Mouse (Mus musculus) brain, adult 2 months (tissue): Measurements from ENCODE around the gene Gcc1.

Experiments used
- DNase-seq: peaks from one replicate; pipeline ENCODE4 v3.0.0; 2011; ENCODE audit warnings: low read depth, low spot score

Gcc1 gene

GRCm38 (mm10) chr6:28428290-28428689, at the start of gene Gcc1:
TSS of gene Gcc1 (minus strand) at chr6:28428390.
- DNase-seq = no peak

DNA sequence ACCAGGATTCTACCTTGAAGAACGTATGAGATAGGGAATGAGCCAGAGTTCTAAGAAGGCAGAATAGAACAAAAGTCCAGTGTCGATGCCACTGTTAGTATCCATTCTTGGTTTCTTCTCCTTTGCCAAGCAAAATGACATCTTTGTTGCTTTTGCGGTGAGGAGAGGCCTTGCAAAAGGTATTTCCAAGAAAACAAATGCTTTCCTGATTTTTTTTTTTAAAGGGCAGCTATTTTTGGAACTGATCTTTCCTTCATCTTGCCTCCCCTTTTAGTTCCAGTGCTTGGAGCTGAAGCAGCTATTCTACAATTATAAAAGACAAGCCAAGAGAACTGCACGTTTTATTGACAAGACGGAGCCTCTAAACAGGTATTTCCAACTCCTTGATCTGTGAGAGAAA, 46.6 kb upstream of the Gcc1 start, which contains the start of gene Snd1:
Gene Snd1, plus strand, starts transcription at position 301 of the 400 bp plus-strand sequence.
- no peak for DNase-seq

DNA sequence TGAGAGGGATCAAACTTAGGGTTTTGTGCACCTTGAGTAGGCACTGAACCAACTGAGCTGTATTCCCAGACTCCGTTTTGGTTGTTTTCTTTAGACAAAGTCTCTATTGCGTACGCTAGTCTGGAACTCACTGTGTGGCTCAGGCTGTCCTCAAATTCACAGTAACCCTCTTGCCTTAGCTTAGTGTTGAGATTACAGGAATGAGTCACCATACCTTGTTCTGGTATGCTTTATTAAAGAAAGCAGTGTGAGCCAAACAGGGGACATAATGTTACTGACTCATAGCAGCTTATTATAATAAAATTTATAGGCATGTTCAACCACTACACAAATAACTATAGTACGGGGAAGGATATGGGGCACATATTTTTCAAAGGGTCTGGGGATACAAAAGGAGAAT, 46.0 kb upstream of the Gcc1 start:
- DNase-seq = no peak

GRCm38 (mm10) chr6:28471284-28472035, 43.3 kb upstream of the Gcc1 start:
- DNase-seq = no peak

DNA sequence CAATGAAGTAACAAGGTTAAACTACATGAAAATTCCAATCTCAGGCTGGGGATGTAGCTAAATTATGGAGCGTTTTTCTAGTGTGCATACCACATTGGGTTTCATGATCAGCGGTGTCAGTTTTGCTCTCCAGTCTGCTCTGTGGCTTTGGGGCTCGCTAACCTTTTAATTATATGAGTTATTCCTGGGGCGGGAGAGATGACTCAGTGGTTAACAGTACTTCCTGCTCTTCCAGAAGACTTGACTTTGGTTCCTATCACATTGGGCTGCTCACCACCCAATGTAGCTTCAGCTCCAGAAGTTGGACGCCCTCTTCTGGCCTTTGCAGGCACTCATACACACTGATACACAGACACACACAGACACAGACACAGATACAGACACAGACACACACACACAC, 42.4 kb upstream of the Gcc1 start:
- DNase-seq = no peak

DNA sequence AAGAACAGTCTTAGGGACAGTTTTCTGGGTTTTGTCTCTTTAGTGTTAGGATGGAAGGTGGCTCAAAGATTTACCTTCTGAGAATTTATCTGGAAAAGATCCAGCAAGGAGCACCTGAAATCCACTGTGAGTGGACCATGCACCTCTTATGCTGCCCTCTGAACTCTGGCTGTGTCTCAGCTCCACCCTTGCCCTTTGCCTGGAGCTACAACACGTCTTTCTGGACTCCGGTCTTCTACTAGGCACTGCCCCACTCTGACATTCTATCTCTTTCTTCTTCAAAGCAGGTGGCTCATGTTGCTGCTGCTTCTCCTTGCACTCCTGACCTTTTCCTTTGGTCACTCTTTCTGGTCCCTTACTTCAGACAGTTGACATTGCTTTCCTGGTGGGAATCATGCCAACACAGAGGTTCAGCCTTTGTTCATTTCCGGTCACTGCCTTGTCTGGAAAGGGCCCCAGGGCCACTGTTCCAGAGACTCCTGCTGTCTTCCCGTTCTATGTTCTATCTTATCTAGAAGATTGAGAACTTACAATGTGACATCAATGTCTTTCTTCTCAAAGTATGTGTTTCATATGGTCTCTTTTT, 41.9 kb upstream of the Gcc1 start:
- no peak for DNase-seq

DNA sequence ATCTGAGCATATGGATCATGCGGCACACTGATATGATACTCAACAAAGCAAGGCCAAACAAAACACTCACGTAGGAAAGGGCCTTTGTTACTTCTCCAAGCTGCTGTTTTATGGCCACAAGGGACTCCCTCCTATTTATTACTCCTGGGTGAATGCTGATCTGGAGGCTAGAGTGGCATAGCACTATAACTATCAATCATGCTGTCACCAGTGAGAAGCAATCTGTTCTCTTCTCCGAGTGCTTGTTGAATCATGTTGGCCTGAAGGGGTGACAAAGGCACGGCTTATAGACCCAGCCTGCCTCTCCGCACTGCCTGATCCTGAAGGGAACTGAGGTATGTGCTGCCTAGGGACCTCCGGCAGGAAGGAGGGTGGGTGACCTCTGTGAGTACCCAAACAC, 36.4 kb upstream of the Gcc1 start:
- DNase-seq = no peak

DNA sequence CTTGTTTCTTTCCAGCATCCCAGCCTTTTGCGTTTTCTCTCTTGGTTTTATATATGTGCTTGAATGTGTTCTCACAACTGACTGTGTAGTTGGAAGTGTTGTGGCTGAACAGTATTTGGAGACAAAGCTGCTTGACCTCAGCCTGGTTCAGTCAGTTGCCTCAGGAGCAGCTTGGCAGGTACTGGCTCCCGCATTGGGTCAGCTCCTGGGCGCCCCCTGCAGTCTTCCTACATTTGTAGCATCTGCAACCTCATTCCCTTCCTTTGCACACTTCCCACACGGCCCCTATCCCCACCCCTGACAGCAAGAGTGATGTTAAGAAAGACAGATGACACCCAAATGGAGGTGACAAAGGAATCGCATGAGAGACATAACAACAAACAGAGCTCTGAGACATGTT, 32.3 kb upstream of the Gcc1 start:
- peak; percentile 68 for DNase-seq

DNA sequence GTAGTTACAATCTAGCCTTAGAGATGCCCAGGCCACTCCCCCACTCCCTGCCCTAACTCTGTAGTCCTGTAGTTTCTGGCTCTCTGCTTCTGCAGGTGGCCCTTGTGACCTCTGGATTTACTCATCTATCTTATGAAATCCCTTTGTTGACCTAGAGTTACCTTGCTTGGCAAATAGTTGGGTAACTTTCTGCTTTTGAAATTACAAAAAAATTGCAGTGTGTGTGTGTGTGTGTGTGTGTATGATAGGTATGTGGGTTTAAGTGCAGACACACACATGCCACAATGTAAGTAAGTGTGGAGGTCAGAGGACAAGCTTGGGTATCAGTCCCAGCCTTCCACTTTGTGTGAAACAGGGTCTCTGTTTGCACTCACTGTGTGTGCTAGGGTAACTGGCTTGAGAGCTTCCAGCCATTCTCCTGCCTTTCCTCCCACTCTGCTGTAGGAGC, 31.1 kb upstream of the Gcc1 start:
- no peak for DNase-seq

GRCm38 (mm10) chr6:28450977-28451376, 22.8 kb upstream of the Gcc1 start:
- no peak for DNase-seq

GRCm38 (mm10) chr6:28450481-28450880, 22.3 kb upstream of the Gcc1 start:
- DNase-seq = no peak

DNA sequence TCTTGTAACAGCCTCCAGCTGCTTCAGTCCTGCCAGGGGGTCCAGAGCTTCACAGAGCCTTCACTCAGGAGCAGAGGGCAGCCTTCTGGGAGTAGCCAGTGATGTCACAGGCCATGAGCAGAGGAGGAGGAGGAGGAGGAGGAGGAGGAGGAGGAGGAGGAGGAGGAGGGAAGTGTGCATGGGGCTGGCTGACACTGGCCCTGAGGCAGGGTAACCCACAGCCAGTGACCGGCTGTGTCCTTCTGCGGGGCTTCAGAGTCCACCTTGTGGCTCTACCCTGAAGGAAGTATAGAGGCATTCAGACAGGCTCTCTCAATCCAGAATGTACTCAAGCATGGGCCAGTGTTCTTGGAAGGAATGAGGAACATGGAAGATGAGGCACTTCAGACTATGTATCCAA, 21.1 kb upstream of the Gcc1 start, which contains the start of gene Pax4:
Gene Pax4, minus strand, starts transcription at position 101 of the 400 bp plus-strand sequence.
- no peak for DNase-seq

DNA sequence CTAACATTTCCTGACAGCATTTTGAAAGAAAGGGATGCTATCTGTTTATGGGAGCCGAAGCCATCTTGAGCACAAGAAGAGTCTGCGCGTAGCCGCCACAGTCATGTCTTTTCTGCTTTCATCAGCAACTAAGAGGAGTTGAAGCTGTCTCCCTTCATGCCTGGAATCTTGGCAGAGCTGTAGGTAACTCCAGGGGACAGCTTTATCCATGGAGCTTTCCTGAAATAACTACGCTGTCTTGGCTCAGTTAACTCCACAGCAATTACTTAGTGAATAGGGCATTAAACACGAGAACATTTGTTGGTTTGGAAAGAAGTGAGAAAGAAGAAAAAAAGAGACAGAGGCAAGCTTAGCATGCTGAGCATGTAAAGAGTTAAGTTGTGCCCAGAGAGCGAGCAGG, 19.7 kb upstream of the Gcc1 start:
- DNase-seq = peak; percentile 30

DNA sequence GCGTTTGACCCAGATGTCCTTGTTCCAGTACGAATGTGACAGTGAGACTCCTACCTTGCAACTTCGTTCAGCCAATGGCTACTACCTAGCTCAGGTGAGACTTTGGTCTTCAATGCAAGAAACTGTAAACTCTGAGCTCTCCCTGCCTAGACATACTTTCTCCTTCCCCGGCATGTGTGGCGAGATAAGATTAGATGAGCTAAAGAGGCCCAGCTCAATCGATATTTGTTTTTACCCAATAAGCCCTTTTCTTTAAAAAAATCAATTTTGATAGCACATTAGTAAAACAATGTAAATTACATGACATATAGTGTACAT, 3.3 kb upstream of the Gcc1 start:
- DNase-seq = no peak

DNA sequence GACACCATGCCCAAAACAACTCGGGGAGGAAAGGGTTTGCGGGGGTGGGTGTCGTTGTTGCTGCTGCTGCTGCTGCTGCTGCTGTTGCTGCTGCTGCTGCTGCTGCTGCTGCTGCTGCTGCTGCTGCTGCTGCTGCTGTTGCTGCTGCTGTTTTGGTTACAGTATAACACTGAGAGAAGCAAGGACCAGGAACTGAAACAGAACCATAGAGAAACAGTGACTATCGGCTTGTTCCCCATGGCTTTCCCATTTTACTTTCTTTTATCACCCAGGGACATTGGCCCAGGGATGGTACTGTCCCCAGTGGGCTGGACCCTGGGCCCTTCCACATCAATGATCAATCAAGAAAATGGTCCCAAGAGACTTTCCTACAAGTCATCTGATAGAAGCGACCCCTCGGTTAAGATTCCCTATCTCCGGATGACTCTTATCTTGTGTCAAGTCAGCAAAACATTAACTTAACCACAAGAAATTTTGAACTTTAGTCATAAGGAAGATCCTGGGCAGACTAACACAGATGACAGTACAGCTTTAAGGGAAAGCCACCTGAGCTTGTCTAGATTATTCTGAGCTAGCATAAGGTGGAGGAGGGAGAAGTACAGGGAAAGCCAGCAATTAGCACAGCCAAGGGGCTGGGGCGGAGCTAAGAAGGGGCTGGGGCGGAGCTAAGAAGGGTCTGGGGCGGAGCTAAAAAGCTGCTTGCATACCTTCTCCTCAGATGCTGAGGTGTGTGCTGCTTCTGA, 2.8 kb upstream of the Gcc1 start:
- DNase-seq = no peak

DNA sequence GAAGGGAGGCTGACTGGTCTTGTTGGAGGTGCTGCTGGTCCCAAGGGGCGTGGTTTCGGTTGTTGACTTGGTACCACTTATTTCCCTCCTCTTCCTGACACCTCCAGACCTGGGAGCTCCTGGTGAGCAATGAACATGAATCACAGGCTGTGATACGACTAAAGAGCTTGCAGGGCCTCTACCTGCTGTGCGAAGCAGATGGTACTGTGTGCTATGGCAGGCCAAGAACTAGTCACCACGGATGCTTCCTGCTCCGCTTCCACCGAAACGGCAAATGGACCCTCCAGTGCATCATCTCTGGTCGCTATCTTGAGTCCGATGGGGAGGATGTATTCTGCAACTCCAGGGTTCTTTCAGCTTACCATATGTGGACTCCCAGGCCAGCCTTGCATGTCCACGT, 1.7 kb upstream of the Gcc1 start:
- DNase-seq = peak; percentile 67

- DNase-seq = no peak
Measured at GRCm38 (mm10) chr6:28427096-28427839, 922 bp downstream of the Gcc1 start, which contains the start of gene Fscn3. TSS of gene Fscn3 (plus strand) at chr6:28427789.

GRCm38 (mm10) chr6:28425019-28425418, 3.2 kb downstream of the Gcc1 start:
- no peak for DNase-seq

DNA sequence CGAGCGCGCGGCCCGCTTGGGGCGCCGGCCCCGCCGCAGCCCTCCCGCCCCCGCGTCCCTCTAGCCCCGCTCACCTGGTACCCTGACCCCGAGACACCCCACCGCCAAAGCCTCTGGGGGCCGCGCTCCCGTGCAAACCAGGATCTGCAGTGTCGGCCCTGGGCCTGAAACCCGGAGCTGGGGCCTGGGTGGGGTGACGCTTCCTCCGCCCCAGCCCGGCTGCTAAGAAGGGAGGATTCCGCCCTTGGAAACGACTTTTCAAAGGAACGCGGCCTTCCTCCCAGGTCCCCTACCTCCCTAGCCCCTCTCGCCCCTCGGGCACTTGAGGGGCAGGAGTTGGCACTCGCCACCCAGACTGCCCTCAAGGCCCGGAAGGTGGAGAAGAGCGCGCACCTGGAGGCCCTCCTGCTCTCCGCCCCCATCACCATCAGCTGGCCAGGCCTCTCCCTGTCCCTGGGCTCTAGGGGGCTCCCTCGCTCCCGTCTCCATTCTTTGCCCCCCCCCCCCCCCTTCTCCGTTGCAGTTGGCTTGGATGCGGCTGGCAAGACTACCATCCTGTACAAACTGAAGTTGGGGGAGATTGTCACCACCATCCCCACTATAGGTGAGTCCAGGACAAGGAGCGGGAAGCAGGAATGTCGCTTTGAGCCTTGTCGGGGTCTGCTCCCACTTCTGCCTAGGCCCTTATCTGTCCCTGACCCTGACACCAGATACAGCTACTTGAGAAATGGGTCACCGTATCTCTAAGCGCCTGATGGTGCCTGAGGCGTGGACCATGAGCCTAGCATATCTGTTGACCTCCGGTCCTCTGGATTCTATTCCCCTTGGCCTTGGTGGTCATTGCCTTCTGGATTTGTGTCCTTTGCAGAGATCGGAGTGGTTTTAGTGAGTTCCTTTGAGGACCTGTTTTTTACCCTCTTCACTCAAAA, 4.2 kb downstream of the Gcc1 start:
- peak; percentile 85 for DNase-seq

DNA sequence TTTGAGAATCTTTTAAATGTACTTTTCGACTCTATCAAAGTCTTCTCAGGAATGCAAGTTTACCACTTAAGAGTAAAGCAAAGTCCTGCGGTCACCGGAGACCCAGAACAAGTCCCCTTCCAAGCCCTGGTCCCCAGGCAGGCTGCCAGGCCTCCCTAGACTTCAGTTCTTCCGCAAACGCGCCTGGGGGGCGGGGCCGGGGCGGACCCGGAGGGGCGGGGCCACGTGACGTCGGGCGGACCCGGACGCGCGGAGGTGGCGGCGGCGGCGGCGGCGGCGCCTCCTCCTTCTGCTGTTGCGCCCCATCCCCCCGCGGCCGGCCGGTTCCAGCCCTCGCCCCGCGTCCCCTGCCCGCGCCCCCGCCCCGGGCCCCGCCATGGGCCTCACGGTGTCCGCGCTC, 4.9 kb downstream of the Gcc1 start, which contains the start of gene Arf5:
Gene Arf5, plus strand, starts transcription at position 248 of the 400 bp plus-strand sequence.
- peak; percentile 88 for DNase-seq
